Mouse (Mus musculus) hindbrain, embryonic 15.5 days (tissue): Measurements from ENCODE around the gene Rai2. TPM values are rescaled to one million over a fixed set of nuclear protein-coding genes. Genes with fewer than 3 reads are reported as not detected.
"Not testable (repeated sequence)": the region's sequence is repeated elsewhere in the genome, so short reads cannot be mapped to it uniquely, and the experiment has no call there.

ENCODE experiments used
- ATAC-seq: fragments of 200-750 bp; cut with Nextera tagmentation; 2 replicates; pipeline ENCODE4 v1.8.0; 2017; ENCODE audit warnings: low read depth, moderate number of reproducible peaks, moderate TSS enrichment; ENCODE audit not compliant: low FRiP score
- H3K27ac ChIP-seq: fragments of 300-500 bp; sonication (generic); replicated peaks from 2 replicates; pipeline ENCODE4 v1.5.1; 2015; ENCODE audit warnings: mild to moderate bottlenecking, inconsistent platforms
- H3K27me3 ChIP-seq: fragments of 300-500 bp; sonication (generic); 2 replicates; pipeline ENCODE4 v1.6.1; 2015; ENCODE audit warnings: control low read depth, inconsistent platforms
- H3K36me3 ChIP-seq: fragments of 300-500 bp; sonication (generic); 2 replicates; pipeline ENCODE4 v1.6.1; 2015; ENCODE audit warnings: control low read depth, inconsistent platforms
- H3K4me1 ChIP-seq: fragments of 300-500 bp; sonication (generic); replicated peaks from 2 replicates; pipeline ENCODE4 v1.6.1; 2015; ENCODE audit warnings: control low read depth, inconsistent platforms
- H3K4me2 ChIP-seq: fragments of 300-500 bp; sonication (generic); 2 replicates; pipeline ENCODE4 v1.6.1; 2015; ENCODE audit warnings: moderate library complexity, mild to moderate bottlenecking, inconsistent platforms
- H3K4me3 ChIP-seq: fragments of 300-500 bp; sonication (generic); 2 replicates; pipeline ENCODE4 v1.5.1; 2015; ENCODE audit warnings: mild to moderate bottlenecking, inconsistent platforms
- H3K9ac ChIP-seq: fragments of 300-500 bp; sonication (generic); 2 replicates; pipeline ENCODE4 v1.6.1; 2015; ENCODE audit warnings: inconsistent platforms
- H3K9me3 ChIP-seq: fragments of 300-500 bp; sonication (generic); 2 replicates; pipeline ENCODE4 v1.6.1; 2016; ENCODE audit warnings: control low read depth, inconsistent platforms
- WGBS: fragments of 180-500 bp; shearing (Covaris S2); methylation state at CpG from one replicate; pipeline ENCODE4 v1.1.7; 2015; 5-methylcytosine and 5-hydroxymethylcytosine counted together
- polyA plus RNA-seq: library from polyadenylated mRNA; unstranded; fragments of >200 nt; fragmentation: Nextera tagmentation; extraction: Ambion mirVana; gene quantifications from 2 replicates; pipeline ENCODE4 v1.2.1, GENCODE M21; 2015

Gene Rai2
- polyA plus RNA-seq, 1 experiment from 2014 or later = 22.0 TPM

DNA sequence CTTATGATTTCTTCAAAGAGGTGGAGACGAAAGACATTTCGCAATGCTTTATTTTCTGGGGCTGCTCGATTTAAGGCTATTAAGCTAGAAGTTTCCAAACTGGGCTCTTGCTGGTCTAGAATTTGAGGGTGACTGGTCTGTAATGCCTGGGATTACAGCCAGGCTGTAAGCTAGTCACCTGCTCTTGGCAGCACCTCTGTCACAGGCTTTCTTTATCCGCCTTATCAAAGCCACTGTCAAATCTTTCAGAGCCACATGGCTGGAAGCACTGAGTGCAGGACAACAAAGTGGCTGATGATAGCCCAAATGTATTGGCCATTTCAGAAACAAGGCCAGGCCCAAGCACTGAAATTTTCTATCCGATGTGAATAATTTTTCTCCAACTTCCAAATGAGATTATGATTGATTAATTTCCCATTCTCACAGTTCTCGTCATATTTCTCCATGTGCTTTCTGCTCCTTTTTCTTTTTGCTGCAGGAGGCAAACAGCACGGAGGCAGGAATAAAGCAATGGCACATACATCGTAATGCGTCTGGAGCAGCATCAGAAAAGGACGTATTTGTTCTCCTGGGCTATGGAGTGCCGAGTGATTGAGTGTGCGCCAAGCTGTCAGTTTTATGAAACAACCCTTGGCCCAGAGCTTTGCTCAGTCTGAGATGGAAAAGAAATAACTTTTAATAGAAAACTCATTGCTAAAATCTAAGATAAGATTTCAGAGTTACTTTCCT lies 16.9 kb downstream of the Rai2 start:
- H3K27ac ChIP-seq = peak overlapping the region; percentile 48; the same call in 1 of the 2 replicates
- 61% methylated on average over 12 of the region's 12 CpGs for WGBS
- H3K9me3 ChIP-seq = no peaks in the 10 kb centered on the region
- no peak overlapping the region for H3K4me3 ChIP-seq
- no peaks in the 10 kb centered on the region for H3K36me3 ChIP-seq
- H3K27me3 ChIP-seq = peaks cover 7% of the 10 kb centered on the region; the same call in 1 of the 2 replicates
- no peak overlapping the region for H3K9ac ChIP-seq
- no peak overlapping the region for H3K4me2 ChIP-seq
- no peak for ATAC-seq
- H3K4me1 ChIP-seq = peaks cover 14% of the 10 kb centered on the region

DNA sequence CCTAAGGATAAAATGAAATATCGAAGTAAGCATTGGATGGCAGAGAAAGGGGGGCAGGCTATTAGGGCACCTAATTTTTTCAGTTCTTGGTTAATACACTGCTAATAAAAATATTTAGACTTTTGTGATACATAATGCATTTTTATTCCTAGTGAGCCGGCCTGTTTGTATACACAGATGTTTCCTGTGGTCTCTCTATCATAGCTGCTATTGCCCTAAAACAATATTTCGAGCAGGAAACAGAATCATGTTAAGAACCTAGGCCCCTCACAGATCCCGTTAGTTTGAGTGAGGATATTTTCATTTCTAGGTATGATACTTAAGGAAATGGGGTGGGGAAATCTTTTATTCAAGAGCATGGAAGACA lies 17.4 kb downstream of the Rai2 start:
- Histone ChIP-seq H3K4me3 (no peak overlapping the region), H3K36me3 (no peaks in the 10 kb centered on the region), H3K4me1 (peaks cover 14% of the 10 kb centered on the region), H3K27me3 (peaks cover 7% of the 10 kb centered on the region; the same call in 1 of the 2 replicates), H3K9me3 (no peaks in the 10 kb centered on the region), H3K27ac (peak overlapping the region; percentile 48), H3K9ac (no peak overlapping the region), H3K4me2 (no peak overlapping the region)
- 77% methylated on average over 4 of the region's 4 CpGs for WGBS
- no peak for ATAC-seq

DNA sequence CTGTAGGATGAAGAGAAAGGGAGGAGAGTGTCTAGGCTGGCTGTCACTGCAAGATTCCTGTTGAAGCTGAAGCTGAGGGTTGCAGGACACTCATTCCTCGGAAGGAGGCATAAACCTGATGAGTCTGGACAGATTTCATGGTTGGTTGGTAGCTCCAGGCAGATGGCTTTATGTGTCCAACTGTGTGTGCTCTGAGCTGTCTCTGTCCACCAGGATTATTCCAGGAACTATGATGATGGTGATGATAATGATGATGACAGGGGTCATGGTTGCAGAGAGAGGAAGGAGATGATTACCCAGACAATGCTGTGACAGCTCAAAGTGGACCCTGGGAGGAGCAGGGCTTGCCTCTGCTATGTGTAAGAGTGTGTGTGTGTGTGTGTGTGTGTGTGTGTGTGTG lies 22.5 kb downstream of the Rai2 start:
- Histone ChIP-seq H3K27ac (no peak overlapping the region), H3K9ac (no peak overlapping the region), H3K4me2 (no peak overlapping the region), H3K4me3 (no peak overlapping the region), H3K27me3 (no peaks in the 10 kb centered on the region; the same call in 1 of the 2 replicates), H3K36me3 (no peaks in the 10 kb centered on the region), H3K4me1 (peaks cover 7% of the 10 kb centered on the region; the same call in 1 of the 2 replicates), H3K9me3 (no peaks in the 10 kb centered on the region)
- WGBS = 63% methylated on average over 1 of the region's 1 CpGs
- no peak for ATAC-seq

DNA sequence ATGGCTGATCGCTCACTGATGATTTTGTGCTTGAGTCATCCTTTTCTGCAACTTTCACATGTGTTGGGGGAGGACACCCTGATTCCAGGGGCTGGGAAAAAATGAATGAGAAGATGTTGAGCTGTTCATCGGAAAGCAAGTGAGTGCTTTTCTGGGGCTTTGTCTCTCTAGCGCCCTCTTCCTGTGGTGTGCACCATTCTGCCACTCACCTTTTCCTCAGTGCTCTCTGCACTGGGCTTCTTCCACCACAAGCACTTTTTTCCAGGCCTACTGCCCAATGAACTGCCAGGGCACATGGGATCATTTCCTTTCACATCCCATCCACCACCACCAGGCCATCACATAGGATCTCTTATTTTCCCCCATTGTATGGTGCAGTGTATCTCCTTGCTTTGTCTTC lies 26.2 kb downstream of the Rai2 start:
- 62% methylated on average over 3 of the region's 3 CpGs for WGBS
- Histone ChIP-seq H3K4me3 (no peak overlapping the region), H3K4me1 (no peaks in the 10 kb centered on the region), H3K9me3 (no peaks in the 10 kb centered on the region), H3K9ac (no peak overlapping the region), H3K27ac (no peak overlapping the region), H3K4me2 (no peak overlapping the region), H3K27me3 (peaks cover 3% of the 10 kb centered on the region; the same call in 1 of the 2 replicates), H3K36me3 (no peaks in the 10 kb centered on the region)
- ATAC-seq = no peak

DNA sequence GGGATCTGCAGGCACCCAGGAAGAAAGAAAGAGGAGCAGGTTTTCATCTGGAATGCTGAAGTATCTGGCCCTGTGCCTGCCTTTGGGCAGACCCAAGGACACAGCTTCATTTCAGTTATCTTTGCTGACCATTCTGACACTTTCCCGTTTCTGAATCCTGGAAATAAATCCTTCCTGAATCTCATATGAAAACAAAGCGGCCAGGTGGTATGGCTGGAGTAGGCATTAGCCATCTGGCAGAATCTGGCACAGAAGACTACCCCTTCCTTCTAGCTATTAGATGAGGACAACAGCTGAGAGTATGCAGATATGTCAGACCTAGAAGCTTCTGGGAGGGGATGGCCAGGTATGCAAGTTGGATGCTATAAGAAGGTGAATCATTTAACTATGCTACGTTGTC lies 28.4 kb downstream of the Rai2 start:
- H3K4me2 ChIP-seq = no peak overlapping the region
- H3K36me3 ChIP-seq = no peaks in the 10 kb centered on the region
- H3K27me3 ChIP-seq = peaks cover 7% of the 10 kb centered on the region; the same call in 1 of the 2 replicates
- no peaks in the 10 kb centered on the region for H3K9me3 ChIP-seq
- H3K9ac ChIP-seq = no peak overlapping the region
- no peak for ATAC-seq
- H3K4me3 ChIP-seq = no peak overlapping the region
- H3K27ac ChIP-seq = no peak overlapping the region
- WGBS = 77% methylated on average over 3 of the region's 3 CpGs
- H3K4me1 ChIP-seq = no peaks in the 10 kb centered on the region

DNA sequence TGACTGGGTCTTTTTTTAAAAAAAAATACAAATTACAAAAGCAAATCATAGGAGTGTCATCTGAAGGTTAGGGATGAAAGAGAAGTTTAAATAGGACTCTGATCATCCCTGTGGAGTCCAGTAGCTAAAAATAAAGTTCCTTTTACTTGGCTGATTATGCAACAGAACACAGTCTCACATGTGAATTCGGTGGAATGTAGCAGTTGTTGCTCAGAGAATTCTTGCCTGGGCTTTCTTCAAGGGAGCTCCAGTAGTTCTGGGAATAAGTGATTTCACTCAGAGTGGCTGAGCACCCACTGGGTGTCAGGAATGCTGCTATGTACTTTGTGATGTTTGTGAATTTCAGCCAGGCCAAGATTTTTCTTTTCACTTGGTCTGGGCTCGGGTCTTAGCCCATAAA lies 30.5 kb downstream of the Rai2 start:
- no peak overlapping the region for H3K4me3 ChIP-seq
- H3K9ac ChIP-seq = no peak overlapping the region
- H3K4me1 ChIP-seq = no peaks in the 10 kb centered on the region
- no peaks in the 10 kb centered on the region for H3K9me3 ChIP-seq
- ATAC-seq = no peak
- H3K27me3 ChIP-seq = peaks cover 7% of the 10 kb centered on the region; the same call in 1 of the 2 replicates
- 74% methylated on average over 2 of the region's 2 CpGs for WGBS
- no peak overlapping the region for H3K27ac ChIP-seq
- no peaks in the 10 kb centered on the region for H3K36me3 ChIP-seq
- H3K4me2 ChIP-seq = no peak overlapping the region

DNA sequence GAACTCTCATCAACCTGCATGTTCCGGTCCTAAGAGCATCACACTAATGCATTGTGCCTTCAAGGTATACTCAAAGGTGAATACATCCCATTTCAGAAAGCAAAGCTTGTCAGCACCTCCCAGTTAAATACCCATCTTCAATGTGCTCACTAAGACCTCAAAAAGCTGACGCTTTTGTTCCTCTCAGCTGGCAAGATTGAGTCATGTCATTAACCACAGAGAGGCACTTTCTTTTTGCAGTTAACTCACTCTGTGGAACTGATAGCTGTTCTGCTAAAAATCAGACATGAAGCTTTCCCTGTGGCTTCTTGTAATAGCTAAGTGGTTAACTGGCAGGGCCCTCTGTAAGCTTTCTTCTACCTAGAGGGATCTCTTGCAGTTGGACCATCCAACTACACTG lies 36.6 kb downstream of the Rai2 start:
- Histone ChIP-seq H3K27ac (no peak overlapping the region), H3K27me3 (0 out of 2 replicates have a peak, but pooled peaks cover 15% of the 10 kb centered on the region), H3K36me3 (no peaks in the 10 kb centered on the region), H3K4me2 (no peak overlapping the region), H3K4me1 (no peaks in the 10 kb centered on the region), H3K4me3 (no peak overlapping the region), H3K9ac (no peak overlapping the region), H3K9me3 (no peaks in the 10 kb centered on the region)
- no peak for ATAC-seq
- WGBS = 64% methylated on average over 2 of the region's 2 CpGs

DNA sequence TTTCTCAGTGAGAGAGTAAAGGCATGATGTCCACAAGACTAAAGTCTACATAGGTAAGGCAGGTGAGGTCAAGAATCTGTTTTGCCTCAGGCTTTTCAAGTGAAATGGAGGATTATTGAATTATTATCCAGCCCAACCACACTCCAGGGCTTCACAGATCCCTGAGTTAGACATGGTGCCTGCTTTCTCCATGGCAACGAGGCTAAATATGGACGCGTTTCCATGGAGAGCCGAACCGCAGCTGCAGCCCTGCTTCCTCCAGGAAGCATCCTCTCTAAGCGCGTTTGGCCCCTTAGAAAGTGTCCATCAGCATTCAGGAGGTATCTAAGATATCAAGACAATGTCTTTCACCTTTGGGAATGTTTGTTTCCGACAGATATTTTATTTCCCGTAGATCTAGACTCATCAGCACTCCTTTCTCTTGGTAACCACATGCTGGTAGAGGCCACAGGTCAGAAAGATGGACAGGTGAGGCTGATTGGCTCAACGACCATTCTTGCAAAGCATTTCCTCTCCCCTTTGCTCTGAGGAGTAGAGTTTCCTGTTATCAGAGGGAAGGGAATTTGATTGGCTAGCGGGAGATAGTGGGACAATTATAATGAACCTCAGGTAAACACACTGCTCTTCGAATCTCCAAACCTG lies 59.6 kb downstream of the Rai2 start:
- H3K9ac ChIP-seq = no peak overlapping the region
- H3K27me3 ChIP-seq = peaks cover 13% of the 10 kb centered on the region; the same call in 1 of the 2 replicates
- WGBS = 49% methylated on average over 12 of the region's 12 CpGs
- H3K9me3 ChIP-seq = no peaks in the 10 kb centered on the region
- H3K4me3 ChIP-seq = no peak overlapping the region
- no peak overlapping the region for H3K27ac ChIP-seq
- H3K4me1 ChIP-seq = 0 out of 2 replicates have a peak, but pooled peaks cover 4% of the 10 kb centered on the region
- no peaks in the 10 kb centered on the region for H3K36me3 ChIP-seq
- H3K4me2 ChIP-seq = no peak overlapping the region
- peak; percentile 51; the same call in 1 of the 2 replicates for ATAC-seq

DNA sequence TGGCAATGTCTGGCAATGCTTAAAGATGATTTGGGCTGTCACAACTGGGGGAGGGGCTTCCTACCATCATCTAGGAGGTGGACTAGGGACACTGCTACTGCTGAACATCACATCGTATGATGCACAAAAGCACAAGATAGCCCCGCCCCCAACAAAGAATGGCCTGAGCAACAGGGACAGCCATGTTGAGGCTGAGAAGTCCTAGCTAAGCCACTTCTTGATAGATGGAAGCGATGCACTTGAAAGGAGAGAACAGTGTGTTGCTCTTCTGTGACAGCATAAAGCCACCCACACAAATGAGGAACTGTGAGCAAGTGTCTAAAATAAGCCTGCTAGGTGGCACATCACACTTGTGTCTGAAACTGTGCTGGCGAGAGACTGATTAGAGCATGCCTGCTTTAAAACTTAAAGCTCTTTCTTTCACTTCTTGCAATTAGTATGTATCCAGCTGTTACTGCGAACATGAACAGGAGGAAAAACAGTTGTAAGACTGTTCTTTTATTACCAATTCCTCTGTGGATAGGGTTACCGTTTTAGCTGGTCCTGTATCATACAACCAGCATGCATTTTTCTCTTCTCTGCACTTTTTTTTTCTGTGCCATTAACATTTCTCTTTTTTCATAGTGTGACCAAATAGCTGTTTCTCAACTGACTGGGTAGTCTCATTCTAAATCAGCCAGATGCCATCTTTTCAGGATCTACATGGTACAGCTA lies 63.6 kb downstream of the Rai2 start:
- H3K4me2 ChIP-seq = no peak overlapping the region
- WGBS = 70% methylated on average over 6 of the region's 6 CpGs
- H3K9me3 ChIP-seq = no peaks in the 10 kb centered on the region
- peaks cover 18% of the 10 kb centered on the region; the same call in 1 of the 2 replicates for H3K27me3 ChIP-seq
- H3K4me3 ChIP-seq = no peak overlapping the region
- no peak; the same call in 1 of the 2 replicates for ATAC-seq
- H3K4me1 ChIP-seq = 0 out of 2 replicates have a peak, but pooled peaks cover 4% of the 10 kb centered on the region
- H3K27ac ChIP-seq = no peak overlapping the region
- H3K36me3 ChIP-seq = no peaks in the 10 kb centered on the region
- no peak overlapping the region for H3K9ac ChIP-seq

DNA sequence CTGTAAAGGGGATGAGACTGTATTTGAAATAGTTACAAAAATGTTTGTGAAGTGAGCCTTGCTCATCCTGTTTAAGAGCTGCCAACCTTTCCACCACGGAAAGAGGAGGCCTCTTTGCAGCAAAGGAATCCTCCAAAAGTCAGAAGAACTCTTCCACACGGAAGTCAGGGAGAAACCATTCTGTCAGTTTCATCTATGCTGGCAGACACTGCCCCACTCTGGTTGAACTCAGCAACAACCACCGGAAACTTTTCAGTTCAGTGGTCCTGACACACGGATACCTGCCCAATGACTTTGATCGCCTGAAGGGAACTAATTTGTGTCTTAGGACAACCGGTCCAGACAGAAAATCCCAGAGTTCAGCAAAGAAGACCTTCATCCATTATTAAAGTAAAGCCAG lies 73.3 kb downstream of the Rai2 start:
- no peak overlapping the region for H3K4me3 ChIP-seq
- H3K4me2 ChIP-seq = no peak overlapping the region
- H3K27ac ChIP-seq = no peak overlapping the region
- no peak for ATAC-seq
- H3K9me3 ChIP-seq = no peaks in the 10 kb centered on the region
- H3K27me3 ChIP-seq = 0 out of 2 replicates have a peak, but pooled peaks cover 5% of the 10 kb centered on the region
- 31% methylated on average over 6 of the region's 6 CpGs for WGBS
- H3K4me1 ChIP-seq = no peaks in the 10 kb centered on the region
- no peak overlapping the region for H3K9ac ChIP-seq
- H3K36me3 ChIP-seq = no peaks in the 10 kb centered on the region

DNA sequence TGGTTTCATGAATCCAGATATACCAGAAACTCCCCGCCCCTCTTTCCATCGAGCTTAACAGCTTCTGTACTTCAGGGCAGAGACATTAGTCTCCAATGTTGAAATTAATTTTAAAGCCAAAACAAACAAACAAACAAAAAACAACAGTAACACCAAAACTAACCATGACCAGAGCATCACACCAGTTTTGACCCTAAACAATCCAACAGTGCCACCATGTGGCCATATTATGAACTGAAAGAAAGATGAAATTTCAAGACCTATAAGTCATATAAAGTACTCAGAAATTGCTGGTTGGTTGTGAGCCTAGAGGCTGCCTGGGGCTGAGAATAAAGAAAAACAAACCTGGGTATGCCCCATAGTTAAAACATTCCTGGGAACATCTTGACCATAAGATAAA lies 109.3 kb downstream of the Rai2 start:
- not testable (repeated sequence) for H3K36me3 ChIP-seq, H3K9ac ChIP-seq, H3K27ac ChIP-seq, H3K4me3 ChIP-seq, H3K9me3 ChIP-seq, H3K4me2 ChIP-seq, ATAC-seq, H3K4me1 ChIP-seq, H3K27me3 ChIP-seq
- 24% methylated on average over 2 of the region's 2 CpGs for WGBS
